Comparison of ENCODE assay signal across 17 mouse cellular contexts in genomic region chr5:98172502-98173181, GRCm38 (mm10). TPM values are rescaled to one million over a fixed set of nuclear protein-coding genes. Genes with fewer than 3 reads are reported as not detected.
DNase-seq lines count a peak whose midpoint lies in the region; ATAC-seq and TF ChIP-seq lines count a peak whose summit lies in the region.
"Had no signal": no experiment of that assay in that cellular context is flagged by ENCODE, and none has a peak within 500 bp of the region (broad histone marks: within the 10 kb centered on the region; RNA-seq: fewer than 3 reads in every experiment).

No protein-coding gene starts in this region.

- ATAC-seq in heart, embryonic 14.5 days (ENCODE audit: insufficient number of reproducible peaks, insufficient read depth, low FRiP score, low read depth), result no peak
- ATAC-seq in midbrain, postnatal 0 days (ENCODE audit: low FRiP score), result no peak
- no peak for ATAC-seq in midbrain, embryonic 14.5 days (ENCODE audit: low FRiP score, low TSS enrichment)
- no peak for ATAC-seq in neural tube, embryonic 12.5 days (ENCODE audit: low FRiP score, low read depth)

- no peak overlapping the region for H3K27ac ChIP-seq in heart, embryonic 14.5 days (replicated peaks in 1 of 2; ENCODE audit: control insufficient read depth in 1 of 2, insufficient read depth in 1 of 2, low read depth in 2 of 2, low read length in 2 of 2)
- H3K27ac ChIP-seq in heart, embryonic 10.5 days, result no peak overlapping the region
- H3K27ac ChIP-seq in midbrain, postnatal 0 days (ENCODE audit: low read depth, low read length), result no peak overlapping the region
- no peak overlapping the region for H3K27ac ChIP-seq in midbrain, embryonic 14.5 days (replicated peaks; ENCODE audit: low read depth, low read length)
- no peak overlapping the region for H3K27ac ChIP-seq in neural tube, embryonic 12.5 days
- H3K27ac ChIP-seq: embryonic facial prominence, embryonic 12.5 days; forebrain, embryonic 10.5 days; limb, embryonic 15.5 days had no signal

- WGBS in heart, embryonic 14.5 days, result 7% methylated on average over 15 of the region's 15 CpGs
- 4% methylated on average over 15 of the region's 15 CpGs for WGBS in heart, embryonic 10.5 days
- WGBS in midbrain, postnatal 0 days, result 9% methylated on average over 15 of the region's 15 CpGs
- WGBS in midbrain, embryonic 14.5 days, result 5% methylated on average over 15 of the region's 15 CpGs
- 7% methylated on average over 15 of the region's 15 CpGs for WGBS in neural tube, embryonic 12.5 days

- DNase-seq in heart, embryonic 10.5 days (ENCODE audit: low spot score), result no peak
- DNase-seq in midbrain, postnatal 0 days (ENCODE audit: low spot score), result peak; percentile 54
- DNase-seq in midbrain, embryonic 14.5 days, result no peak
- peak; percentile 32 for DNase-seq in embryo, embryonic 11 days
- no peak for DNase-seq in gastrocnemius, postnatal 10 days
- DNase-seq: adrenal gland, adult 2 months; gastrocnemius, postnatal 36 days; kidney, adult 11 months; kidney, postnatal 36 days; lung, embryonic 14.5 days; right cerebral cortex, adult 18-20 months had no signal

- no peak overlapping the region for H3K4me3 ChIP-seq in heart, embryonic 14.5 days (ENCODE audit: control insufficient read depth in 1 of 2, insufficient read depth in 1 of 2, low read depth in 1 of 2, low read length in 2 of 2)
- H3K4me3 ChIP-seq in heart, embryonic 10.5 days, result no peak overlapping the region
- H3K4me3 ChIP-seq in midbrain, postnatal 0 days (ENCODE audit: low read depth, low read length), result no peak overlapping the region
- H3K4me3 ChIP-seq in midbrain, embryonic 14.5 days (replicated peaks; ENCODE audit: low read depth, low read length), result no peak overlapping the region
- no peak overlapping the region for H3K4me3 ChIP-seq in neural tube, embryonic 12.5 days
- H3K4me3 ChIP-seq: embryonic facial prominence, embryonic 12.5 days; forebrain, embryonic 10.5 days; limb, embryonic 15.5 days had no signal

- no peak overlapping the region for H3K9ac ChIP-seq in heart, embryonic 14.5 days (ENCODE audit: low read length)
- no peak overlapping the region for H3K9ac ChIP-seq in midbrain, postnatal 0 days (replicated peaks; ENCODE audit: low read length, poor library complexity, severe bottlenecking)
- no peak overlapping the region for H3K9ac ChIP-seq in midbrain, embryonic 14.5 days (replicated peaks; ENCODE audit: low read length)
- no peak overlapping the region for H3K9ac ChIP-seq in neural tube, embryonic 12.5 days
- H3K9ac ChIP-seq: embryonic facial prominence, embryonic 12.5 days; limb, embryonic 15.5 days; lung, embryonic 14.5 days had no signal

- no peak for TF ChIP-seq CTCF in midbrain, postnatal 0 days (IDR thresholded peaks at IDR 0.05)

- H3K4me2 ChIP-seq in heart, embryonic 14.5 days (ENCODE audit: low read length), result 0 out of 2 replicates have a peak overlapping the region, but pooled peaks have one; percentile 14
- no peak overlapping the region for H3K4me2 ChIP-seq in midbrain, postnatal 0 days (ENCODE audit: low read depth, low read length, poor library complexity, severe bottlenecking)
- H3K4me2 ChIP-seq in midbrain, embryonic 14.5 days (ENCODE audit: low read length), result no peak overlapping the region
- H3K4me2 ChIP-seq in neural tube, embryonic 12.5 days (replicated peaks), result peak overlapping the region; percentile 24; the same call in 1 of the 2 replicates
- H3K4me2 ChIP-seq: embryonic facial prominence, embryonic 12.5 days; limb, embryonic 15.5 days; lung, embryonic 14.5 days had no signal

- H3K27me3 ChIP-seq in heart, embryonic 14.5 days (ENCODE audit: control insufficient read depth, insufficient read depth, low read length), result peaks cover 75% of the 10 kb centered on the region
- peaks cover 99% of the 10 kb centered on the region for H3K27me3 ChIP-seq in heart, embryonic 10.5 days (ENCODE audit: insufficient read depth, poor library complexity, severe bottlenecking)
- H3K27me3 ChIP-seq in midbrain, postnatal 0 days (ENCODE audit: insufficient read depth, low read length), result peaks cover 63% of the 10 kb centered on the region
- H3K27me3 ChIP-seq in midbrain, embryonic 14.5 days (ENCODE audit: control insufficient read depth, insufficient read depth, low read length), result peaks cover 69% of the 10 kb centered on the region
- H3K27me3 ChIP-seq in neural tube, embryonic 12.5 days (replicated peaks), result peaks cover 41% of the 10 kb centered on the region

- H3K9me3 ChIP-seq in heart, embryonic 14.5 days (ENCODE audit: control insufficient read depth, low read length), result no peaks in the 10 kb centered on the region
- no peaks in the 10 kb centered on the region for H3K9me3 ChIP-seq in heart, embryonic 10.5 days
- no peaks in the 10 kb centered on the region for H3K9me3 ChIP-seq in midbrain, postnatal 0 days (ENCODE audit: low read length)
- no peaks in the 10 kb centered on the region for H3K9me3 ChIP-seq in midbrain, embryonic 14.5 days (ENCODE audit: control insufficient read depth, low read length)
- no peaks in the 10 kb centered on the region for H3K9me3 ChIP-seq in neural tube, embryonic 12.5 days
- H3K9me3 ChIP-seq: embryonic facial prominence, embryonic 12.5 days; forebrain, embryonic 10.5 days; limb, embryonic 15.5 days had no signal

- H3K36me3 ChIP-seq in heart, embryonic 14.5 days (ENCODE audit: control insufficient read depth, insufficient read depth, low read length), result no peaks in the 10 kb centered on the region
- no peaks in the 10 kb centered on the region for H3K36me3 ChIP-seq in heart, embryonic 10.5 days
- H3K36me3 ChIP-seq in midbrain, postnatal 0 days (ENCODE audit: insufficient read depth, low read length), result no peaks in the 10 kb centered on the region
- H3K36me3 ChIP-seq in midbrain, embryonic 14.5 days (ENCODE audit: control insufficient read depth, insufficient read depth, low read length), result no peaks in the 10 kb centered on the region
- H3K36me3 ChIP-seq in neural tube, embryonic 12.5 days, result no peaks in the 10 kb centered on the region
- H3K36me3 ChIP-seq: embryonic facial prominence, embryonic 12.5 days; forebrain, embryonic 10.5 days; limb, embryonic 15.5 days had no signal

- peaks cover 15 to 20% of the 10 kb centered on the region in 2 experiments for H3K4me1 ChIP-seq in heart, embryonic 14.5 days (ENCODE audit: control insufficient read depth in 2 of 2, insufficient read depth in 2 of 2, low read length in 2 of 2)
- H3K4me1 ChIP-seq in heart, embryonic 10.5 days, result peaks cover 12% of the 10 kb centered on the region
- H3K4me1 ChIP-seq in midbrain, postnatal 0 days (ENCODE audit: insufficient read depth, low read length), result no peaks in the 10 kb centered on the region
- H3K4me1 ChIP-seq in midbrain, embryonic 14.5 days (ENCODE audit: control insufficient read depth, insufficient read depth, low read length), result peaks cover 20% of the 10 kb centered on the region
- H3K4me1 ChIP-seq in neural tube, embryonic 12.5 days, result peaks cover 47% of the 10 kb centered on the region

RNA-seq across cellular contexts. Expression of gene Prdm8, which starts 5.6 kb away (rescaled TPM):
- polyA plus RNA-seq in heart, embryonic 14.5 days (2014; fragmentation: Nextera tagmentation; extraction: Ambion mirVana), result 0.05 and 0.09 TPM in 2 replicates
- not detected in 2 replicates for polyA plus RNA-seq in heart, embryonic 10.5 days (2016; fragmentation: Nextera tagmentation; extraction: Ambion mirVana)
- total RNA-seq in midbrain, postnatal 0 days (2014; rRNA removed), result 8.5 and 12.8 TPM in 2 replicates
- polyA plus RNA-seq in midbrain, postnatal 0 days (2015; fragmentation: Nextera tagmentation; extraction: Ambion mirVana), result 0.56 and 0.62 TPM in 2 replicates
- 3.5 and 4.4 TPM in 2 replicates for polyA plus RNA-seq in midbrain, embryonic 14.5 days (2014; fragmentation: Nextera tagmentation; extraction: Ambion mirVana)
- polyA plus RNA-seq in neural tube, embryonic 12.5 days (2016; fragmentation: Nextera tagmentation; extraction: Ambion mirVana), result 5.2 and 6.0 TPM in 2 replicates
- 1 to 10 TPM; 1.1 to 1.7 TPM for total RNA-seq in gastrocnemius, postnatal 10 days (2021)
- total RNA-seq: megakaryocyte, adult 5-6 weeks had no signal

Comparison
In these comparisons a context has a peak if more than half of its experiments do, and no peak if none do; other contexts are left out.
1. DNase-seq: peak in midbrain, postnatal 0 days (single experiment) and embryo, embryonic 11 days (single experiment); none in heart, embryonic 10.5 days (single experiment), midbrain, embryonic 14.5 days (single experiment) and gastrocnemius, postnatal 10 days (single experiment).
2. H3K4me2 ChIP-seq: peak in heart, embryonic 14.5 days (single experiment) and neural tube, embryonic 12.5 days (single experiment); none in midbrain, postnatal 0 days (single experiment) and midbrain, embryonic 14.5 days (single experiment).